Mouse (Mus musculus) cerebellum, postnatal 36 days (tissue): Measurements from ENCODE around the gene Commd1.

ENCODE experiments used
- DNase-seq, 2 experiments: peaks; one replicate each; pipeline ENCODE4 v3.0.0; 2021 to 2022; ENCODE audit warnings: mixed read lengths in 2 of 2

Gene Commd1

GRCm38 (mm10) chr11:22989786-22990185, 7.6 kb upstream of the Commd1 start:
- no peak for DNase-seq

- DNase-seq: peak in 1 of 2 experiments; percentile 42
Measured at GRCm38 (mm10) chr11:22987357-22987756, 5.2 kb upstream of the Commd1 start.

DNA sequence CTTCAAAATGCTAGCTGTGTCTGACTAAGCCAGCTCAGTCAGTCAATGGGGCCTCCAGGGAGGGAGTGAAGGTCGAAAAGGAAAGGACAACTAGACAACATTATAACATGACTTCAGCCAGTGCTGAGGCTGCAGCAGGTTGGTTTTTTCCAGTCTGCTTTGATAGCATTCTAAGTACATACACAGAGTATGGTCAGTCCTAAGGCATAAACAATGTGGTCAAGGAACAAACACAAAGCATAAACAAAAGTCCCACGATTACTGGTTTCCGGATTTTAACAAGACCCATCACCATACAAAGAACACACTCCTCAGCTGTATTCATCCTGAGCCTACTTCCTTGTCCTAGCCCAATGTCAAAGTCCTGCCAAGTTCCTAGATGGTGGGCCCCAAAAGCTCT, 3.3 kb upstream of the Commd1 start:
- no peak for DNase-seq

DNA sequence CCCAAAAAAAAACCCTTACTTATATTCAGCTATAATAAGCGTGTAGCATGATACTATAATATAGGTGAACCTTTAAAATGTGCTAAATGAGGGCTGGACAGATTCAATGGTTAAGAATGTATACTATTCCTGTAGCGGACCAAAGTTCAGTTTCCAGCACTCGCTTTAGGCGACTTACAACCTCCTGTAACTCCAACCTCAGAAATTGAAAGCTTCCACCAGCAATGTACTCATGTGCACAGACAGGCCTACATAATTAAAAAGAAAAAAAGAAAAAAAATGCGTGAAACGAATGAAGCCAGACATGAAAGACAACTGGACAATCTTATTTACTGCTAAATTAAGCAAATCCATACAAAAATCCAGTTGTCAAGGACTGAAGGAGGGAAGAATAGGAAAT, 664 bp upstream of the Commd1 start:
- no peak for DNase-seq

DNA sequence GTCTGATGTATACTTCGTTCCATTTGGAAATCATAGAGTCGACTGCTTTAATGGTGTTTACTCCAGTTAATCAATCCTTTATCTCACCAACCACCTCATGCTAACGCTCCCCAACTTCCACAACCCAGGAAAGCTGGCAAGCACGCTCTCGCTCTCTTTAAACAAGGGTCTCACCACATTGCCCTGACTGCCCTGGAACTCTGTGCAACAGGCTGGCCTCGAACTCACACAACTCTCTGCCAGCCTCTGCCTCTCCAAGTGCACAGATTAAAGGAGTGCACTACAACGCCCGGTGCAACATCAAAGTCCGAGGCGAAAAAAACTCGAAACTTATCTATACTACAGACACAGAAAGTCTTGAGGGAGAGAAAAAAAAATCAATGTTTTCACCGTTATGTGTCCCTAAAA, 635 bp downstream of the Commd1 start:
- DNase-seq: peak in 1 of 2 experiments; percentile 20

DNA sequence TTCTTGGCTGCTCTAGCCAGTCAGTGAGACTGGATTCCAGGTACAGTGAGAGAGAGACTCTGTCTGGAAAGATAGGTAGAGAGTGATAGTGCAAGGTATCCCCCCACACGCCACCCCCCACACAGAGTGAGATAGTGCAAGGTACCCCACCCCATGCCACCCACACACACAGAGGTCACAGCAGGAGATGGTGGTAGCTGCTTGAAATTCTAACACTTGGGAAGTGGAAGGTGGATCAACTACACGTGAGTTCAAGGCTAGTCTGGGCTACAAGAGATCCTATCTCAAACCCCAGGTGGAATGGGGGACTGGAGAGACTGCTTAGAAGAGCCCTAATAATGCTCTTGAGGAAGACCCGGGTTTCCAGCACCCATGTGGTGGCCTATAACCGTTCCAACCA, 1.1 kb downstream of the Commd1 start:
- no peak for DNase-seq

DNA sequence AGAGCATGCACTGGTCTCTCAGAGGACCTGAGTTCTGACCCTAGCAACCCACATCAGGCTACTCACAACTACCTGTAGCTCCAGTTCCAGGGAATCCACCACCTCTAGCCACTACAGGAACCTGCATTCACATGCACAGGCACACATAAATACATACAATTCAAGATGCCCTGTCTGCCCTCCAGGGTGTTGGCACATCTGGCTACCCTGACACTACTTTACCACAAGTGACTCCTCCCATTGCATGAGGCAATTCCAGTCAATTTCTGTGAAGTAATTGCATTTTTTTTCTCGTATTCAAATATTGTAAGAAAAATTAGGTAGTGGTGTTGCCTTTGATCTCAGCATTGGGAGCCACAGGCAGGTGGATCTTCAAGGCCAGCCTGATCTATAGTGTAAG, 3.0 kb downstream of the Commd1 start:
- no peak for DNase-seq

GRCm38 (mm10) chr11:22978711-22979110, 3.5 kb downstream of the Commd1 start:
- peak; percentile 74 to 77 for DNase-seq

- no peak for DNase-seq
Measured at GRCm38 (mm10) chr11:22978215-22978614, 4.0 kb downstream of the Commd1 start.

GRCm38 (mm10) chr11:22973599-22973998, 8.6 kb downstream of the Commd1 start:
- no peak for DNase-seq

DNA sequence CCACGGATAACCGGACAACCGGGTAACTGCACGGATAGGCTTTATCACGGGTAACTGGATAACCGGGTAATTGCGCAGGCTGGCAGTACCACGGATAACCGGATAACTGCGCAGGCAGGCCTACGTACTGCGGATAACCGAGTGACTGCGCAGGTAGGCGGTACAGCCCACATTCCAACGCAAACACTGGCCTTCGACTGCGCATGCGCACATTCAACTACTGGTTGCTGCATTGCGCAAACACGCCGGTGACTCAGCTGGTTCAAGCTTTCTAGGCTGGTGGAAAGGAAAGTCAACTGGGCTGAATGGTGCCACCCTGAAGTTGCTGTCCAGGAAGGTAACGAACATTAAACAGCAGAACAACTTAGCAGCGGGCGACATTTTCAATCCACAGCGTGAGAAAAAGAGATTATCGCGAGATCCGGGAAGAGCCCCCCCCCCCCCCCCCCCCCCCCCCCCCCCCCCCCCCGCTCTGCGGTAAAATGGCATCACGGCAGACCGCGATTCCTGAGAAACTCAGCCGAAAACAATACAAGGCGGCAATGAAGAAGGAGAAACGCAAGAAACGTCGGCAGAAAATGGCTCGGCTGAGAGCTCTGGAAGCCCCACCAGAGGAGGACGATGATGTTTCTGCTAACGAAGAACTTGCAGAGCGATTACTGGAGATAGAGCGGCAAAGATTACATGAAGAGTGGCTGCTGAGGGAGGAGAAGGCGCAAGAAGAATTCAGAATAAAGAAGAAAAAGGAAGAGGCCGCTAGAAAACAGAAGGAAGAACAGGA, 9.2 kb downstream of the Commd1 start:
- DNase-seq: peak; percentile 82 to 88

GRCm38 (mm10) chr11:22971835-22972709, 10.1 kb downstream of the Commd1 start, which contains the start of gene Zrsr1:
Gene Zrsr1 (plus strand): TSS chr11:22972005.
- DNase-seq: peak; percentile 79 to 81

DNA sequence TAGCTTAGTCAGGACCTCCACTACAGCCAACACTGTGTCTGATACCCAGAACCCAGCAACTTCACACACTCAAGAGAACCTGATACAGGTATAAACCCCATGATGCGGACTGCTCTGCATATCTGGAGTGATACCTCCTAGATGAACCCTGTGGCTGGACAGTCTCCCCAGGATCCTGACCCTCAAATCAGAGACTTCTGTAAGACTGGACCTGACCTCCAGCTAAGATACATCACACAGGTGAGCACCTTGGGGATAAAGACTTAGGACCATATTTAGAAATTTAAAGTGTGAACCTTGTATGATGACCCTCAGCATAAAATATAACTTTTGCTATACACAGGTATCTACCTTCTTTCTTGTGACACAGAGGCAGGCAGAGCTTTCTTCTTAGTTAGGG, 11.6 kb downstream of the Commd1 start:
- no peak for DNase-seq

DNA sequence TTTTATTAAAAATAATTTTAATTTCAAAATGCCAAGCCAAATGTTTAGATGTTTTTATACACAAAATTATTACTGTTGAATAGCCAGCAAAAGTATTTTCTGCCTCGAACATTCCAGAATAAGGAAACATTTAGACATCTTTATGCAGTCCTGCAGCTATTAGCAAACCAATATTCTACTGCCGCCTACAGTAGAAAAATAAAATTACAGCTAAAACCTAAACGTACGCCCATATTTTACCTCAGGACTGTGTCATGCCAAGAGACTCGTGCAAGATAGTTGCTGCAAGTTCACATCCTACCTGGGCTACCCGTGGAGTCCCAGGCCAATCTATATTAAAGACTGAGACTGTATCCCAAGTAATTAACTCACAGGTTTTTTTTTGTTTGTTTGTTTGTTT, 12.7 kb downstream of the Commd1 start:
- no peak for DNase-seq

- no peak for DNase-seq
Measured at GRCm38 (mm10) chr11:22965503-22965902, 16.7 kb downstream of the Commd1 start.

- DNase-seq: no peak
Measured at GRCm38 (mm10) chr11:22964401-22964800, 17.8 kb downstream of the Commd1 start.

- no peak for DNase-seq
Measured at GRCm38 (mm10) chr11:22962101-22962500, 20.1 kb downstream of the Commd1 start.

DNA sequence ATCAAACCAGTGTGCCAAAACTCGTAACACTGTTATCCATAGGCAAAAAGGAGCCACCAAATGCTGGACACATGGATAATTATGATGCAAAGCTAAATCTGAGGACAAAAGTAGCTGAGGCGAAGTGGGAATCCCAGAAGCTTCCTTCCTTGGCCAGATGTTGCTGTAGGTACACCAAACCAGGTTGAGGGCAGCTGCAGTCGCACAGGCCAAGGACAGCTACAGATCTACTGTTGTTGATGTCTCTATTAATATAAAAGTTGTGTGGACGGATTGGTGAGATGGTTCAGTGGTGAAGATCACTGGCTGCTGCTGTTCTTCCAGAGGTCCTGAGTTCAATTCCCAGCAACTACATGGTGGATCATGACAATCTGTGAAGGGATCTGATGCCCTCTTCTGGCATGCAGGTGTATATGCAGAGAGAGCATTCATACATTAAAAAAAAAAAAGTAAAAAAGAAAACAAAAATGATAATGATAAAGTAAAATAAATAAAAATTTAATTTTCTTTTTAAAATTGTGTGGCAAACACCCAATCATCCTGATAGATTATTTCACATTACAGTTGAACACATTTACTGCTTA, 24.3 kb downstream of the Commd1 start:
- DNase-seq: no peak

GRCm38 (mm10) chr11:22956830-22957229, 25.4 kb downstream of the Commd1 start:
- DNase-seq: peak in 1 of 2 experiments; percentile 24

GRCm38 (mm10) chr11:22956346-22956745, 25.8 kb downstream of the Commd1 start:
- no peak for DNase-seq

GRCm38 (mm10) chr11:22952668-22953067, 29.5 kb downstream of the Commd1 start:
- DNase-seq: no peak

- DNase-seq: no peak
Measured at GRCm38 (mm10) chr11:22950131-22950530, 32.1 kb downstream of the Commd1 start.

DNA sequence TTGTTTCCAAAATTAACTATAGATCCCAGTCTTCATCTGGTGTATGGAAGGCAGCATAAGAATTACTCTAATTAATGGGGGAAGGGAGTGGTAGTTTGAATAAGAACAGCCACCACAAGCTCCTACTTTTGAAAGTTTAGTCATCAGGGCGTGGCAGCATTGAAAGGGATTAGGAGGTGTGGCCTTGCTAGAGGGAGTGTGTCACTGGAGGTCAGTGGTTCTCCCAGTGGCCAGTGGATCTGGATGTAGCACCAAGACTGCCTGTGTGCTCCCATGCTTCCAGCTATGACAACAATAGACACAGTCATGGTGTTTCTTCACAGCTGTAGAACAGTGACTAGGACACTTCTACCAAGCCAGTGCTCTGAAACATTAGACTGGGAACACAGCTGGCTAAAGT, 33.1 kb downstream of the Commd1 start:
- DNase-seq: no peak
